Mouse (Mus musculus): ENCODE results near the gene Mlkl.

- no peak for TF ChIP-seq CTCF (IDR thresholded peaks at IDR 0.05; ENCODE audit: borderline replicate concordance, insufficient read depth, low read depth, low read length)
- TF ChIP-seq POLR2A (IDR thresholded peaks at IDR 0.05; ENCODE audit: borderline replicate concordance, insufficient read depth, low read length): no peak
Measured at GRCm38 (mm10) chr8:111366610-111367234, 28.7 kb upstream of the Mlkl start.

All from cerebellum, adult 2 months (tissue).